Mouse (Mus musculus) thymus, postnatal 25 days (tissue): Measurements from ENCODE around the gene Cacnb4.

Source experiments
- DNase-seq: peaks from one replicate; pipeline ENCODE4 v3.0.0; 2022

Gene Cacnb4

DNA sequence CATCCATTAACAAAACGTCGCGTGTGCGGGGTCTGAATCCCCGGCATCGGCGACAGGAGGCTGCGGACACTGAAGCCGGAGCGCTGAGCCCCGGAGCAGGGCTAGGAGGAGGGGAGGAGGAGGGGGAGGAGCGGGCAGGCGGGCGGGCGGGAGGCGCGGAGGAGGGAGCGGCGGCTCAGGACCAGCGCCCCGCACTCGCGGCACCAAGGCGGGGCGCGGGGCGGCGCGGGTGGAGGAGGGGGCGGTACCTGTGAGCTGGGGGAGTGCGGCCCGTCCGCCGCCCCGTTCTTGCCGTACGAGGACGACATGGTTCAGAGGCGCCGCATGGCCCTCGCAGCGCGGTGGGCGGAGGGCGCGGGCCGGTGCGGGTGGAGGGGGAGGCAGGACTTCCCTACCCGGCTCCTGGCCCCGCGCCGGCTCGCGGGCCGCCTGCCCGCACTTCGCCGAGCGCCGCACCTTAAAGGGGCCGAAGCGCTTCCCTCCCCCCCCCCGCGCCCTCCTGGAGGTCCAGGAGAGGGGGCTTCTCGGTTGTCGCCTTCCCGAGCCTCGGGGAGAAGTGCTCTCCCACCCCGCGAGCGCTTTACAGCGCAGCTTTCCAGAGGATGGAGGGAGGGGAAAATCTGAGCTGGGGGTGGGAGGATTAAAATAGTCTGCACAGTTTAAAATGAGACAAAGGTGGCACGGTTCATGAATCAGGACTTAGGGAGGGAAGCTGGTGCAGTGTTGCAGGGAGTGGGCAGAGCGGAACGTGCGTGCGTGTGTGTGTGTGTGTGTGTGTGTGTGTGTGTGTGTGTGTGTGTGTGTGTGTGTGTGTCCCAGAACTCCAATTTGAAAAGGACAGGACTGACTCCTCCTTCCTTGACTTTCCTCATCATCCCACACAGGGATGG lies at the start of gene Cacnb4:
Cacnb4 (minus strand) TSS at position 809 of the 890 bp plus-strand sequence.
- no peak for DNase-seq

DNA sequence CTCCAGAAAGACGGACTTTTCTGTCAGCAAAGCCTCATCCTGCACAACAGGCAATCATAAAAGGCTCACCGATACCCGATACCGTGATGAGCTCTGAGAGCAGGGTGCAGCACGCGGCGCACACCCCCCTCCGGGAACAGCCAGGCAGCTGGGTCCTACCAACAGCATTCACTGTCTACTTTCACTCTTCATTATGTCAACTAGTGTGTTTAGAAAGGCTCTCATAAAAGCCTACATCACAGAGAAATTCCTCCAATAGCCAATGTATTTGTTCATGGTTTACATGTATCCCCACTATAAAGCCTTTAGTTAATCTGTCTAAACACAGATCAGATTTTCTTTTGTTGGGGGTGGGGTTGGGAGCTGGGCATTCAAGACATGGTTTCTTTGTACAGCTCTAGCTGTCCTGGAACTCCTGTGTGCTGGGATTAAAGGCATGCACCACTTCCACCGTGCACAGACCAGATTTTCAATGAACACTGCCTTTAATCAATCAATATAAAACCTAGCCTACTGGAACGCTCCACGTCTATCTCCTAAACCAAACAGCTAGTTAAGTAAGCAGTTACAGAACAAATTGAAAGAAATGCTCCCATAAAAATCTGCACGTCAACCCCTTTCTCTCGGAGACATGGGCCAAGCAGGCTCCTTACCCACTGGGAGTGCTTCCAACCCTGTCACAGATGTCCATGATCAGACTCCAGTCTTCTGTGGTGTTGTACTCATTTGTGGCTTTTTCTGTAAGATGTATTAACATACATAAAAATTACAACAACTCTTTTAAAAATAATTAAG lies 43.8 kb upstream of the Cacnb4 start:
- DNase-seq, result no peak

DNA sequence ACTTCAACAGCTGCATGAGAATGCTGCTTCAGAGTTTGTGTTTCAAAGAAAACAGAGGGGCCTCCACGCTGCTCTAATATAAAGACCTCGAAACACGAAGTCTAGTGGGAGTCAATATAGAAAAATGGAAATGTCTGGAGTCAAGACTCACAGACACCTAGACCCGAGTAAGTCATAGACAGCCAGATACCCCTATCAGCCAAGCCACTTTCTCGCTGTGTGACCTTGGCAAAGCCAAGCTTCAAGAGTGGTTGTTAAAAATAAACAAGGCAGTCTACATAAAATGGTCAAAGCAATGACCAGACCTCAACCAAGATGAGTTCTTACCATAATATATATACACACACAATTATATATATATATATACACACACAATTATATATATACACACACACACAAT lies 40.4 kb upstream of the Cacnb4 start:
- DNase-seq, result no peak

DNA sequence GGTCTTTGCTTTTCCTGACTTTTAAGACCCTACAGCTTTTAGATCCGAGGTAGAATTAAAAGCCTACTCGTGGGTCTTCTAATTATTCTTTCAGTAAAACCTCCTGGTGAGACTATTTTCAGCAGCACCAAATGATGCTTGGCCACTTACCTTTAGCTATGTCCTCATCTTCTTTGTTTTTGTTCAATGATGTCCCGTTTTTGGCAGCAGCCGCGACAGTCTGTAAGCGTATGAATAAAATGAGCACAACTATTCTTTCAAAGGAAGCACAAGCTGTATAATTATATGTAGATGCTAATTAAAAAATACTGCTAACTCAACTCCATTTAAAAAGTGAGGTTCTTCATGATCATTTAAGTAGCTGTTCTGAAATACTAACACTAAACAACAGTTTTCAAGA lies 38.9 kb upstream of the Cacnb4 start:
- no peak for DNase-seq

DNA sequence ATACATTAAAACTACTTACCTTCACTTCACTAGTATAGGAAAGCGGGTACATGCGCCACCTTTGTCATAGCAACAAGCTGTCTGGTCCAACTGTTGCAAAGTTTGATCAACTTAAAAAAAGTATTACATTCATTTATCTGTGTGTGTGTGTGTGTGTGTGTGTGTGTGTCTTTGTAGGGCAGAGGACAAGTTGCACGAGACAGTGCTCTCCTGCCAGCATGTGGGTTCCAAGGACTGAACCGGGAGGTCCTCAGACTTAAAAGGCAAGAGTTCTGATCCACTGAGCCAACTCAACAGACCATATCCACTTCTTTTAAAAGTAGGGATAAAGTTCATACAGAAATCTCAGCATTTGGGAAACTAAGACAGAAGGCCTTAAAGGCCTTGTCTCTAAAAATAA lies 37.5 kb upstream of the Cacnb4 start:
- no peak for DNase-seq

DNA sequence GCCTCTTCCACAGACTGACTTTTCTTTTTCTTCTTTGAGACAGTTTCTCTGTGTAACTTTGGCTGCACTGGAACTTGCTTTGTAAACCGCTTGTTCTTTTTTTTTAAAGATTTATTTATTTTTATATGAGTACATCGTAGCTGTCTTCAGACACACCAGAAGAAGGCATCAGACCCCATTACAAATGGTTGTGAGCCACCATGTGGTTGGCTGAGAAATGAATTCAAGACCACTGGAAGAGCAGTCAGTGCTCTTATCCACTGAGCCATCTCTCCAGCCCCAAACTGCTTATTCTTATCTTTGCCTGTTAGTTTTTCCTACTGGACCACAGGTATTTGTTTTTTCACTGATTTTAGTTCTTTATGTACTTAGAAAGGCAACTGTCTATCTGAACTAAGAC lies 34.2 kb upstream of the Cacnb4 start:
- DNase-seq, result no peak

DNA sequence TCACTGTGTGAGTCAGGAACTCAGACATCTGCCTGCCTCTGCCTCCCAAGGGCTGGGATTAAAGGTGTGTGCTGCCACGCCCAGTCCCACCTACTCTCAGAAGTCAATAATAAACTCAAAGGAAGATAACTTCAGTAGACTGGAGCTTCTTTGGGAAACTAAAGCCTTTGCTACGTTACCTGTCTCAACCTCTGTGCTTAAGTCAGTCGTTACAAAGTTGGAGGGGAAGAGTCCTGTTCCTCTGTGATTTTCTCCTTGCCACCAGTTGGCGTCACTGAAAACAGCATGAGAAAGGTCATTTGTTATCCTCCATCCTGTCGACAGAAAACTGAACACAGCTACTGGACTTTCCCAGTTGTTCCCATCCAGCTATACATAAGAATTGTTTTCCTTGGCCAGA lies 32.8 kb upstream of the Cacnb4 start:
- no peak for DNase-seq

DNA sequence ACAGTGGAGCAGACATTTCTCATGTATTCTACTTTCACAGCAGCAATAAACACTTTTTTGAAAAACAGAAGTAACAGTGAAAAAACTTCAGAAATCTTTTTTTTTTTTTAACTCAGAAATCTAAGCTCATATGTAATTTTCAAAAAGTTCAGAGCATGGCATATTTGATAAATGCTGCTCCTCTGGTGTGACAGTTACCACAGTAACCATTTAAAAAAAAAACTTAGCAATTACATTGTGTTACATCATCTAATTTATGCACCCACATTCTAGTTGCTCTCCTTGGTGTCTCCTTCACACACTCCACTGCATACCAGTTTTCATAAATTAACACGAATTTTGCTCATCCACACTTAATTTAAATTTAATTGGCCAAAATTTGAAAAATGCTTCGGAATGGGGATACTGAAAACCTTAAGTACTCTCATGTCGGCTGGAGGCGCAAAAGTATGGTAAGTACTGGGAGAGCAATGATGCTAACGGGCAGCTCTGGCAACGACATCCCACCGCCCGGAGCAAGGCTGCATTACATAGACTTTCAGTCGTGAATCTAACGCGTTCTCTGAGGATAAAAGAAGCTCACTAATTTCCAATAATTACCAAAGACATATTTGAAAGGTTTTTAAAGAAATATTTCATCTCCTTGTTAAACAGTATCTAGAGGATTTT lies 24.9 kb upstream of the Cacnb4 start:
- no peak for DNase-seq

DNA sequence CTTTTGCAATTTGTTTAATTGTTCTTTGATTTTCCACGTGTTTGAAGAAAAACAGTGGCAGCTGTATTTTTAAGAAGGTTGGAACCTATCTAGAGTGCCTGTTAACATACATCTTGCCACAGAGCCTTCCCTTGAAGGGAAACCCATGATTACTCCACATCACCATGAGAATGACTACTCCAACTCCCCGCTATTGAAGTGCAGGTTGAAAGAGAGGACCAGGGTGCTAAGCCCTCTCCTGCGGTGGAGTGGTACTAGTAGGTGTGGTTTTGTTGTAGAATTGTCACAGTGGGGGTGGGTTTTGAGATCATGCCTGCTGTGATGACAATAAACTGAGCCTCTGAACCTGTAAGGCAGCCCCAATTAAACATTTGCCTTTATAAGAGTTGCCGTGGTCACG lies 23.7 kb upstream of the Cacnb4 start:
- no peak for DNase-seq

DNA sequence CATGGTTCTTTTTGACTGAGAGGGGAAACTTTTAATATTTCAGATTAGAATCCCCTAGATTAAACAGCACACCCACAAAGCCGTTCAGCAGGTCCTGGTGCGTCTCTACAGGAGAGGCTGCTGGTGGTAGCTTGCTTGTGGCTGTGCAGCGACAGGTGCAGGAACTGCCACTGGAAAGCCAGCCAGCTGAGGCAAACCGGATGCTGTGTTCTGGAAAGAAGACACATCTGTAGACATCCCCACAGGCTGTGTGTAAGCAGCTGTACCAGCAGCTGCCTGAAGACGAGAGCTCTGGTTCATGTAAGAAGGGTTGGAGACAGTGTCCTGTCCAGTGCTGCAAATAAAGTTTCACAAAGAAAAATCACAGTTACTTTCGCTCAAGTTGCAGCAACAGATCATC lies 18.0 kb upstream of the Cacnb4 start:
- peak; percentile 30 for DNase-seq

DNA sequence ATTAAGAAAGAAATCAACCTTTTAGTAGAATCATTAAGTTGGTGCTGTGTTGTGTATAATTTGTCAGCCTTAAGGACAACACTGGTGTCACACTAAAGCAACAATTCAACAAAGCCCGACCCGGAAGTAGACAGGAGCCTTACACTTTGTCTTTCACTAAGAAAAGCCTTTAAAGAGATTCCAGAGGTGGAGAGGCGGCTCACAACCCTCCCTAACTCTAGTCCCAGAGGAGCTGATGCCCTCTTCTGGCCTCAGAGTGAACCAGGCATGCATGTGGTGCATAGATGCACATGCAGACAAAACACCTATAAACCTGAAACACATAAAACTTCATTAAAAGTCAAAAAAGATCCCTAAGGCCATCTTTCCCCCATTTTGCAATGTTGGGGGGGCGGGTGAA lies 15.1 kb upstream of the Cacnb4 start:
- DNase-seq, result no peak

DNA sequence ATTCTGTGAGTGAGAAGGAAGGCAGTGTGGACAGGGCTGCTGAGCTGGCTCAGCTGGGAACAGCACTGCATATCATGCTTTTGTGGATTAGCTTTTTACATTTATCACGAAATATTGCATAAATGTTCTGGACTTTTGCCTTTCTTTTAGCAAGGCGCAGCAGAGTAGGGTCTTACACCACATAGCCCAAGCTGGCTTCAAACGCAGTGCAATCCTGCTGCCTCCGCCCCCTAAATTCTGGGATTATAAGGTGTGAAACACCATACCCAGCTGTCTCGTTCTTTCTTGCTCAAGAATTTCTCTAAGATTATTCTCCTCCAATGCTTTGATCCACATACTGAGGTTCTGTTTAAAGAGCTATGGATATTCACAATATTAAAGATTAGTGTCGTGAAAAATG lies 10.0 kb upstream of the Cacnb4 start:
- no peak for DNase-seq

DNA sequence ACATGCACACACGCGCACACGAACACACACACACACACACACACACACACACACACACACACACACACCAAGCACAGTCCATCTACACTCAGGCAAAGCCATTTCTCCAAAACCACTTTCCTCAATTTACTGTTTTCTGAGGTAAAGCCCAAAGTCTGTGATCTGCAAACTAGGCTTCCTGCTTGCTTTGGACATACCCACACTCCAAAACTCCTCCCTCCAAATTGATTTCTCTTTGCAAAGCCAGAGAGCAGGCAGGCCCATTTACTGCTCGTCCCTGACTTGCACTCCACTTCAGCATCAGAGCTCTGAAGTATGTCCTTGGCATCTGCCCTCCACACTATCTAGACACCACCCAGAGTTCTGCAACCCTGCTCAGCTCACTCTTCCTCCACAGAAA lies 958 bp upstream of the Cacnb4 start:
- DNase-seq, result no peak

DNA sequence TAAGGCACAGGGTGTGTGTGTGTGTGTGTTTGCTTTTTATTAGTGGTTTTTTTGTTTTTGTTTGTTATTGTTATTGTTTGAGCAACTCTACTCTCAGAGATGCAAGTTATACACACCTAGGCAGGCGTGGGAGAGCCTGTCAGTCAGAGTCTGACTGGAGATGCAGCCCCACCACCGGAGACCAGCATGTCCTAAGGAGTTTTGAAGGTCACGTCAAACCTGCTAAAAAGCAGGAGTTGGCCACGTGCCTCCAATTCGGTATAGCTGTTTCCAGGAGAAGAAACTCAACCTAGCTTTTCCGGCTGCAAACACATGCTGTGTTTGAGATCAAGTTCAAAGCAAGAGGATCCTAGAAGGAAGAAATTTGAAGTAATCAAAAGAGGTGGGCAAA lies 277 bp upstream of the Cacnb4 start:
- no peak for DNase-seq

DNA sequence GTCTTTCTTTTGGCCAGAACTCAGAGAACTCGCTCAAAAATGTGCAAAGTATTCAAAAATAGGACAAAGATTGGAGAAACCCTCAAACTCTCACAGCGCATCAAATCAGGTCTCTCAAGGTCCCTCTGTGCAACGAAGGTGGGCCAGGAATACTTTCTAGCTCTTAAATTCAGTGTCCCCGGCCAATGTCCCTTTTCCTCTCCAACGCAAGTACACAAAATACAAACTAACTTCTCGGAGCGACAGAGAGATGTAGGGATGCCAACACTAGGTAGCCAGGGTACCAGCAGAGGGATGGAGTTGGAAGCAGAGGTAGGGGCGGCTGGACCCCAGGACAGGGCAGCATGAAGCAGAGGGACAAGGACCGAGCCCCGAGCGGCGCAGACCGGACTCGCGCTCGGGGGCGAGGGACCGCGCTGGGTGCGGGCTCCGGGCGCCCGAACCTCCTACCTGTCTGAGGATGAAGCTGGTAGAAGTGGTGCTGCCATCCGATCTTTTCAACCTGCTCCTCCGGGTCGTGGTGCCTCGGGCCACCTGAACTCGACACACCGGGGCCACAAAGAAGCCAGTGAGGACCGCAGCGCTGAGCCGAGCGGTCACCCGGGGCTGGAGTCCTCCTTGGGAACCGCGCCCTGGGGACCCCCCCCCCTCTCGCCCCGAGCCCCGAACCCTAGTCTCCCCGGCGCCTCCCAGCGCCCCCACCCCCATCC lies 1.2 kb downstream of the Cacnb4 start:
- DNase-seq, result no peak

DNA sequence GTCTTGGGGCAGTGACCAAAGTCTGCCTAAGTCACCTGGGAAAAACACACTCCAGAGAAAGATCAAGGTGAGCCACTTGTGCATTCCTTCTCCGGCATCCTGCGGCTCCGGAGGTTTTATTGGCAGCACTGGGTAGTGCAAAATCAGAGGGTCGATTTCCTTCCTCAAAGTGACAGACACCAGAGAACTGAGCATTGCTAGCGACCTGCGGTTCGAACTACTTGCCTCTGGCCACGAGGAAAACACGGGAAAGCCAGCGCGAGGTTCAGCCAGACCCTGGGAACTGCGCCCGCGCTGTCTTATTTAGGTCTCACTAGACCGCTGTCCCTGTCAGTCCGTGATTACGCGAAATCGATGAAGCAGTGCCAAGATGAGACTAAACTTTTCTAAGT lies 1.7 kb downstream of the Cacnb4 start:
- DNase-seq, result no peak

DNA sequence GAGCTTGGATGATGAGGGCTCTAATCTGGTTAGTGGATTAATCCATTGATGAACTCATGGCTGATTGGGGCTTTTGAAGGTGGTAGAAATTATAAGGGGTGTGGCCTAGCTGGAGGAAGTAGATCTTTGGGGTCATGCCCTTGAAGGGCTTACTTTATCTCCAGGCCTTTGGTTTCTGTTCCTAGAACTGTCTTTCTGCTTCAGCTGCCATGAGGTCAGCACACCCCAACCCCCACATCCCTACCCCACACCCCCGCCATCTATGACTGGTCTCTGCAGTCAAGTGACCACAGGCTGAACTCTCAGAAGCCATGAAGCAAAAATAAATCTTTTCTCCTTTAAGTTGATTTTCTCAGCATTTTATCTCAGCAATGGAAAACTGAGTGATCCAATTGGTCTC lies 3.5 kb downstream of the Cacnb4 start:
- DNase-seq, result no peak

DNA sequence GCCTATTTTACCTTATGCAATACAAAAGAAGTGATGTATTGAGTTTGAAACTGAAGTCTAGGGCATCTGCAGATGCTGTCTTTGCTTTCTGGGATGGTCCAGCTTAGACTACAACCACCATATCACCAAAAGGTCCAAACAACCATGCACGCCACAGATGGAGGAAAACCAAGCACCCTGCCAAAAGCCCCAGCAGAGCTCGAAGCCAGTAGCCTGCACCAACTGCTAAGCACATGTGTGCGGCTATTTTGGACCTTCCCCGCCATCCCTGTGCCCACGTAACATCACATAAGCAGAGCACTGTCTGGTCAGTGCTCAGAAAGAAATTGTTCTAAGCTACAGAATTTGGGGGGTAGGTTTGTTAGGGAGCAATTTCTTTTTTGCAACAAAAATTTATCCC lies 5.9 kb downstream of the Cacnb4 start:
- DNase-seq, result no peak

DNA sequence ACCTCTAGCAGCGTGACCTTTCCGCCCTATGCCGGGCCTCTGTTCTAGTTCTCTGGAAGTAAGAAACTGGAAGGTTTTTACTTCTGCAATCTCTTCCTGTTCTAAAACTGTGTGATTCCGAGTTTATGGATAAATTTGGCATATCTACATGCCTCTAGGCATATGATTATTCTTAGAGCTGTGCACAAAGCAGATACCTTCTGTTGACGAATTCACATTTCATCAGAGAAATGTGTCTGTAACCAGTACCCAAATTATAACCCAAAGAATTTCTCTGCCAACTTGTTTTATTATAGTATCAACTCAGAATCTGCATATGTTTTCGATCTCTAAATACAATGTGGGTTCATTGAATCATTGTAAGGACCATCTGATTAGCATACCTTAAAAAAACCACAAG lies 8.2 kb downstream of the Cacnb4 start:
- DNase-seq, result no peak

DNA sequence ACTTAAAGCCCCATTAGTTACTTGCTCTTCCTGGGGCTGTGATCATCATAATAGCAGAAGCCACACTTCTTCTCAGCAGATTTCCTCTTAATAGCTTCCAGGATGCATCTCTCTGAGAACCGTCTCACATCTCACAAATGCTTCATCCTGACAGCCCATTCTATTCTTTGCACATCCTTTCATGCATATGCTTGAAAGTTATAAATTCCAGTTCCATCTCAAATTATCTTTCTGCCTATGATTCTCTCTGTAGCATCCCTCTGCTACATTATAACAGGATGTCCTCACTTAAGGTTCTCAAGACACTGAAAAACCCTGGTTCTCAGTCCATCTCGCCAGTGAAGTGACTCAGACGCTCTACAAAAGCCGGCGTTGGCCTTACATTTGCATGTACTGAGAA lies 19.9 kb downstream of the Cacnb4 start:
- no peak for DNase-seq

DNA sequence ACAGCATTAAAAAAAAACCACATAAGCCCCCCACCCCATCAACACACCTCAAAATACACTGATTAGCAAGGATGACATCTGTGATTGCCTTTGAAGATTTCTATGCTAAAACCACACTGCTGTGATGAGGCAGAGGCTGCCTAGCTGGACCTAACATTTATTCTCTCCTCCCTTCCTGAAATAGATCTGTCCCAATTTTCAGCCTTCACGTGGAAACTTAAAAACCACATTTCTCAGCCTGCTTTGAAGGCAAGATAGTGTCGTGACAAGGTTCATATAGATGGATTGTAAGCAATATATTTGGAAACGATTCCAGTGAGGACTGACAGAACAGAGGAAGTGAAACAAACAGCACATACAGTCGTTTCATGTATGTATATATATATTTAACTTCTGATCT lies 22.1 kb downstream of the Cacnb4 start:
- DNase-seq, result no peak

DNA sequence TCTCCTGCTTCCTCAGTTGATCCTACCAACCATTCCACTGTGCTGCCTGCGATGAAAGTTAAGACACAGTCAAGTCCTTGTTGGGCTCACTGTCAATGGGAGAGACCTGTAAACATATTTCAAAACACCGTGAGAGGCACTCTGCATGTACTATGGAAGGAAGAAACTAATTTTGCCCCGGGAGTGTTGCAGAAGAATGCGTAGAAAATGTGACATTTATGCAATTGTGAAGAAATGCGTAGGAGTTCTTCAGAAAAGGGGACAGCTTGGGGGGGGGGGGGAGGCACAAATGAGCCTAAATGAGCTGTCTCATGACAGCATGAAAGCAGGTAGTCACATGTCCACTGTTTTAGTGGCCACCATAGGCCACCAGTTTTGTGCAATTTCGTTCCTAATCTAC lies 25.1 kb downstream of the Cacnb4 start:
- DNase-seq, result no peak
